Mouse (Mus musculus) gastrocnemius, adult 18-20 months (tissue): ENCODE results near the gene Tmtc1. TPM values are rescaled to one million over a fixed set of nuclear protein-coding genes. Genes with fewer than 3 reads are reported as not detected.

Experiments
- DNase-seq: peaks from one replicate; pipeline ENCODE4 v3.0.0; 2021; ENCODE audit warnings: low spot score
- total RNA-seq, 2 experiments: library from RNA; stranded (reverse); gene quantifications; 2 replicates each; pipeline ENCODE4 v1.2.3; 2021

The Tmtc1 gene
- total RNA-seq, 2 experiments from 2014 or later = 59.2 to 63.1 TPM

- no peak for DNase-seq
Measured at GRCm38 (mm10) chr6:148318736-148319135, 125.5 kb downstream of the Tmtc1 start.

- DNase-seq = no peak
Measured at GRCm38 (mm10) chr6:148315571-148316080, 128.6 kb downstream of the Tmtc1 start.

GRCm38 (mm10) chr6:148315106-148315505 lies 129.1 kb downstream of the Tmtc1 start:
- DNase-seq = no peak

GRCm38 (mm10) chr6:148310981-148311380 lies 133.2 kb downstream of the Tmtc1 start:
- no peak for DNase-seq

- DNase-seq = no peak
Measured at GRCm38 (mm10) chr6:148305821-148306220, 138.4 kb downstream of the Tmtc1 start.

GRCm38 (mm10) chr6:148305191-148305590 lies 139.0 kb downstream of the Tmtc1 start:
- DNase-seq = no peak

GRCm38 (mm10) chr6:148302261-148302660 lies 141.9 kb downstream of the Tmtc1 start:
- no peak for DNase-seq

GRCm38 (mm10) chr6:148297086-148297485 lies 147.1 kb downstream of the Tmtc1 start:
- no peak for DNase-seq

GRCm38 (mm10) chr6:148296418-148296817 lies 147.8 kb downstream of the Tmtc1 start:
- DNase-seq = no peak

GRCm38 (mm10) chr6:148294506-148294905 lies 149.7 kb downstream of the Tmtc1 start:
- no peak for DNase-seq

GRCm38 (mm10) chr6:148290865-148291264 lies 153.3 kb downstream of the Tmtc1 start:
- no peak for DNase-seq

- no peak for DNase-seq
Measured at GRCm38 (mm10) chr6:148283224-148283881, 160.8 kb downstream of the Tmtc1 start.

GRCm38 (mm10) chr6:148279240-148279639 lies 164.9 kb downstream of the Tmtc1 start:
- DNase-seq = no peak

GRCm38 (mm10) chr6:148276418-148276817 lies 167.8 kb downstream of the Tmtc1 start:
- DNase-seq = no peak

- no peak for DNase-seq
Measured at GRCm38 (mm10) chr6:148275046-148275445, 169.1 kb downstream of the Tmtc1 start.

GRCm38 (mm10) chr6:148260729-148261101 lies 183.5 kb downstream of the Tmtc1 start:
- no peak for DNase-seq

GRCm38 (mm10) chr6:148259979-148260728 lies 184.0 kb downstream of the Tmtc1 start:
- DNase-seq = no peak

GRCm38 (mm10) chr6:148259074-148259473 lies 185.1 kb downstream of the Tmtc1 start:
- no peak for DNase-seq

GRCm38 (mm10) chr6:148257805-148258204 lies 186.4 kb downstream of the Tmtc1 start:
- no peak for DNase-seq

- no peak for DNase-seq
Measured at GRCm38 (mm10) chr6:148256109-148256508, 188.1 kb downstream of the Tmtc1 start.

GRCm38 (mm10) chr6:148255395-148256053 lies 188.7 kb downstream of the Tmtc1 start:
- no peak for DNase-seq

GRCm38 (mm10) chr6:148249221-148249620 lies 195.0 kb downstream of the Tmtc1 start:
- no peak for DNase-seq
